Mouse (Mus musculus) erythroblast, embryonic 14.5 days (primary cell): ENCODE measurements around the gene Pawr.

Source experiments
- GATA1 ChIP-seq: IDR thresholded peaks from 2 replicates; pipeline ENCODE4 v1.6.1; 2012; ENCODE audit warnings: low read length, inconsistent platforms, mixed read lengths
- TAL1 ChIP-seq: IDR thresholded peaks from 3 replicates; pipeline ENCODE4 v1.6.1; 2012; ENCODE audit warnings: low read length, inconsistent platforms, mixed read lengths

- TF ChIP-seq TAL1 (no peak), GATA1 (no peak)
Measured at GRCm38 (mm10) chr10:108330964-108331363, 957 bp upstream of the Pawr start.
